Mouse (Mus musculus) intestine, postnatal 0 days (tissue): Measurements from ENCODE around the gene Tasp1. TPM values are rescaled to one million over a fixed set of nuclear protein-coding genes. Genes with fewer than 3 reads are reported as not detected.
A peak's percentile ranks its signal among the peaks of the same experiment; 100 is the strongest.
"Not testable (repeated sequence)": the region's sequence is repeated elsewhere in the genome, so short reads cannot be mapped to it uniquely, and the experiment has no call there.

Experiments used
- ATAC-seq: fragments of 200-750 bp; cut with Nextera tagmentation; 2 replicates; pipeline ENCODE4 v1.8.0; 2017; ENCODE audit warnings: mild to moderate bottlenecking, moderate TSS enrichment, moderate library complexity
- H3K27ac ChIP-seq: fragments of 300-500 bp; sonication (generic); 2 replicates; pipeline ENCODE4 v1.5.1; 2014; ENCODE audit warnings: mild to moderate bottlenecking, low read depth, low read length, moderate library complexity
- H3K27me3 ChIP-seq: fragments of 300-500 bp; sonication (generic); replicated peaks from 2 replicates; pipeline ENCODE4 v1.6.1; 2014; ENCODE audit warnings: low read length, mixed read lengths; ENCODE audit not compliant: control insufficient read depth, insufficient read depth
- H3K36me3 ChIP-seq: fragments of 300-500 bp; sonication (generic); 2 replicates; pipeline ENCODE4 v1.6.1; 2014; ENCODE audit warnings: mild to moderate bottlenecking, moderate library complexity; ENCODE audit not compliant: control insufficient read depth, insufficient read depth
- H3K4me1 ChIP-seq: fragments of 300-500 bp; sonication (generic); replicated peaks from 2 replicates; pipeline ENCODE4 v1.6.1; 2014; ENCODE audit warnings: antibody characterized with exemption, low read length, mixed read lengths; ENCODE audit not compliant: control insufficient read depth, insufficient read depth
- H3K4me2 ChIP-seq: fragments of 300-500 bp; sonication (generic); replicated peaks from 2 replicates; pipeline ENCODE4 v1.6.1; 2014; ENCODE audit warnings: low read depth, mild to moderate bottlenecking, moderate library complexity
- H3K4me3 ChIP-seq: fragments of 300-500 bp; sonication (generic); 2 replicates; pipeline ENCODE4 v1.5.1; 2014; ENCODE audit warnings: low read depth, low read length
- H3K9ac ChIP-seq: fragments of 300-500 bp; sonication (generic); 2 replicates; pipeline ENCODE4 v1.6.1; 2014; ENCODE audit warnings: mild to moderate bottlenecking, low read depth, low read length
- H3K9me3 ChIP-seq: fragments of 300-500 bp; sonication (generic); 2 replicates; pipeline ENCODE4 v1.6.1; 2016; ENCODE audit warnings: mixed run types; ENCODE audit not compliant: control insufficient read depth
- CTCF ChIP-seq: sonication (generic); IDR thresholded peaks from 2 replicates; pipeline ENCODE4 v1.5.1; 2016; ENCODE audit warnings: low read depth, mild to moderate bottlenecking, control low read depth, antibody characterized with exemption, moderate library complexity
- WGBS: fragments of 180-500 bp; shearing (Covaris S2); extraction: QIAGEN DNeasy Blood & Tissue Kit; methylation state at CpG from one replicate; pipeline ENCODE4 v1.1.7; 2014; 5-methylcytosine and 5-hydroxymethylcytosine counted together
- polyA plus RNA-seq: library from polyadenylated mRNA; unstranded; fragments of >200 nt; fragmentation: Nextera tagmentation; extraction: Ambion mirVana; gene quantifications from 2 replicates; pipeline ENCODE4 v1.2.1, GENCODE M21; 2015

Gene Tasp1
- polyA plus RNA-seq, 1 experiment from 2014 or later = 9.4 TPM

DNA sequence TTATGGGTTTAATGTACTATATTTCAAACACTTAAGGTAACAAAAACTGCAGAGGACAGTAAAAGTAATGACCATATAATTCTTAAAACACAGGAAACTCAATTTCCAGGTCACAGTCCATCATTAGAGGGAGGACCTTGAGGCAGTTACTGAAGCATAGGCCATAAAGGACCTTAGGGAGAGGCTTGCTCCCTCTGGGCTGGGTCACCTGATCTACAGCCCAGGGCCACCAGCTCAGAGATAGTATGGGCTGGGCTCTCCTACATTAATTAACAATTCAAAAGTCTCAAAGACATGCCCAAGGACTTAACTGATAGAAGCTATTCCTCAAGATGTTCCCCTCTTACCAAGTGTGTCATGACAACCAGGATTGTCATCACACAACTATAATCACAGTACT lies 29.8 kb downstream of the Tasp1 start:
- no peaks in the 10 kb centered on the region for H3K9me3 ChIP-seq
- H3K4me3 ChIP-seq = no peak overlapping the region
- peaks cover 5% of the 10 kb centered on the region; the same call in 1 of the 2 replicates for H3K36me3 ChIP-seq
- H3K27me3 ChIP-seq = no peaks in the 10 kb centered on the region
- H3K4me1 ChIP-seq = no peaks in the 10 kb centered on the region
- H3K27ac ChIP-seq = no peak overlapping the region
- ATAC-seq = peak; percentile 94
- H3K4me2 ChIP-seq = no peak overlapping the region
- no peak overlapping the region for H3K9ac ChIP-seq
- TF ChIP-seq CTCF = no peak

DNA sequence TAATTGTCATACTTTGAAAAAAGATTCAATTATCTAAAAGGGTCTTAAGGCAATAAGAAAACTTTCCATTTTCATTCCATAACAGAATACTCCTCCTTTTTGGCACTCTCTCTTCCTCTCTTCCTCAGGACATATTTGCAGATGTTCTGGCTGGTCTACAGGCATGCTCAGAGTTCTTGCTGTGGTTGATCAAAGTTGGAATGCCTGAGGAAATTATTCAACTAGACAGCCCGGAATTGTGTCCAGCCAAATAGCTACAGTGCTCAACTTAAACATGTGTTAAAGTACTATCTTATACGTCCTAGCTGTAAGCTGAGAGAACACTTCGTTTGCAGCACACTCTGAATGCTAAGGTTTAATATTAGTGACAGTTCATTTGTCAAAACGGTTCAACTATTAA lies 41.7 kb downstream of the Tasp1 start:
- no peak for ATAC-seq
- 52% methylated on average over 4 of the region's 4 CpGs for WGBS
- peaks cover 4% of the 10 kb centered on the region; the same call in 1 of the 2 replicates for H3K36me3 ChIP-seq

DNA sequence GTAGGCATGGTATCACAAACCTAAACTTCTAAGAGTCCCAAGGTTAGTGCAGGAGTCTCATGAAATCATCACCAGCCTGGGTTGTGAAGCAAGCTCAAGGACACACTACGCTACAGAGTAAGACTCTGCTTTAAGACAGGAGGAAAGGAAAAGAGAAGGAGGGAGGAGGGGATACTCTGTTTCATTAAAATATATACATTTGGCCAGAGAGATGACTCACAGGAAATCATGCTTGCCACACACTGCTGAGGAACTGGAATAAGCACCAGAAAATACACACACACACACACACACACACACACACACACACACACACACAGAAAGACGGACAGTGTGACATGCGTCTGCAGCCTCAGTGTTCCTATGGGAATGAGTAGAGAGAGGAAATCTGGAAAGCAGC lies 59.2 kb downstream of the Tasp1 start:
- no peak for ATAC-seq
- no peak overlapping the region for H3K4me2 ChIP-seq
- no peak overlapping the region for H3K4me3 ChIP-seq
- H3K9me3 ChIP-seq = no peaks in the 10 kb centered on the region
- H3K36me3 ChIP-seq = 0 out of 2 replicates have a peak, but pooled peaks cover 3% of the 10 kb centered on the region
- no peaks in the 10 kb centered on the region for H3K27me3 ChIP-seq
- no peak for TF ChIP-seq CTCF
- H3K9ac ChIP-seq = no peak overlapping the region
- H3K27ac ChIP-seq = no peak overlapping the region
- no peaks in the 10 kb centered on the region for H3K4me1 ChIP-seq
- 82% methylated on average over 3 of the region's 3 CpGs for WGBS

More for the DNA sequence above, 41.7 kb downstream of the Tasp1 start:
- H3K9ac ChIP-seq = no peak overlapping the region
- H3K4me2 ChIP-seq = no peak overlapping the region
- no peak overlapping the region for H3K27ac ChIP-seq
- no peak for TF ChIP-seq CTCF
- H3K4me1 ChIP-seq = no peaks in the 10 kb centered on the region
- no peaks in the 10 kb centered on the region for H3K9me3 ChIP-seq
- no peaks in the 10 kb centered on the region for H3K27me3 ChIP-seq
- no peak overlapping the region for H3K4me3 ChIP-seq

DNA sequence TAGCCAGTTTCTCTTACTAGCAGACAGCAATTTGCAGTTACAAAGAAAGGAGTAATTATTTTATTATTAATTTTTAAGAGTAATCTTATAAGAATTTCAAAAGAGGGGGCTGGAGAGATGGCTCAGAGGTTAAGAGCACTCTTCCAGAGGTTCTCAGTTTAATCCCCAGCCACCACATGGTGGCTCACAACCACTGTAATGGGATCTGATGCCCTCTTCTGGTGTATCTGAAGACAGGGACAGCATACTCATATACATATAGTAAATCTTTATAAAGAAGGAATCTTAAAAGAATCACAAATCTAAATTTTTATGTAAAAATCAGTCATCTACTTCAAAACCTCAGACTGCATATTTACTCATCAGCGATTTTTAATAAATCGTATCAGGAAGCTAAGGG lies 68.4 kb downstream of the Tasp1 start:
- peak; percentile 41 for TF ChIP-seq CTCF
- Histone ChIP-seq H3K4me2 (no peak overlapping the region), H3K36me3 (no peaks in the 10 kb centered on the region), H3K9me3 (no peaks in the 10 kb centered on the region), H3K27ac (no peak overlapping the region), H3K27me3 (no peaks in the 10 kb centered on the region), H3K4me3 (no peak overlapping the region), H3K4me1 (no peaks in the 10 kb centered on the region), H3K9ac (no peak overlapping the region)
- 98% methylated on average over 2 of the region's 2 CpGs for WGBS
- no peak for ATAC-seq

DNA sequence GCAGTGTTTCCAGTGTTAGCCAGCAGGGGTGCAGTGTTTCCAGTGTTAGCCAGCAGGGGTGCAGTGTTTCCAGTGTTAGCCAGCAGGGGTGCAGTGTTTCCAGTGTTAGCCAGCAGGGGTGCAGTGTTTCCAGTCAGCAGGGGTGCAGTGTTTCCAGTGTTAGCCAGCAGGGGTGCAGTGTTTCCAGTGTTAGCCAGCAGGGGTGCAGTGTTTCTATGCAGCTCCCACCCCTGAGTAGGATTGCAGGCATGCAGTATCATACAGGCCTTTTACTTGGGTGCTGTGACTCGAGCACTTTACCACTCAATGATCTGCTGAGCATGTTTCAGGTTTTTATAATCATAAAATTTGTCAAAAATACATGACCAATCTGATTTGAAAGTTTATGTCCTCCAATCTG lies 76.7 kb downstream of the Tasp1 start:
- not testable (repeated sequence) for H3K4me2 ChIP-seq, H3K27me3 ChIP-seq, H3K36me3 ChIP-seq, H3K27ac ChIP-seq, H3K9me3 ChIP-seq, ATAC-seq, H3K4me3 ChIP-seq, H3K9ac ChIP-seq, H3K4me1 ChIP-seq
- 89% methylated on average over 1 of the region's 1 CpGs for WGBS
- TF ChIP-seq CTCF = peak; percentile 51

DNA sequence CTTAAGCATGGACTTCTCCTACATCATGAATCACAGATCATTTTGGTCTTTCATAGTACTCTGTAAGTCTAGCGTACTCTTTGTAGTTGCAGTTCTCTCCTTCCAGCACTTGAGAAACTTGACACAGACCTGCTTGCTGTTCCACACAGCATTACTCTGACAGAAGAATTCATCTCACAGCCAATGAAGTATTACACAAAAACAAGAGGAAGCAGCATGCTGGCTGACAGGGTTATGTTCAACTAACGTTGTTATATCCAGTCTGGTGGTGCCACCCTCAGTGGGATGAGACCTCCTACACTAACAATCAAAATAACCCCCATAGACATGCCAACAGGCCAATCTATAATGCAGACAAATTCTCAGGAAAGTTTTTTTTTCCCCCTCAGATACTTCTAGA lies 99.2 kb downstream of the Tasp1 start:
- TF ChIP-seq CTCF = no peak
- H3K36me3 ChIP-seq = no peaks in the 10 kb centered on the region
- no peaks in the 10 kb centered on the region for H3K9me3 ChIP-seq
- H3K9ac ChIP-seq = no peak overlapping the region
- ATAC-seq = no peak
- 78% methylated on average over 2 of the region's 2 CpGs for WGBS
- no peak overlapping the region for H3K4me3 ChIP-seq
- no peaks in the 10 kb centered on the region for H3K4me1 ChIP-seq
- no peaks in the 10 kb centered on the region for H3K27me3 ChIP-seq
- H3K27ac ChIP-seq = no peak overlapping the region
- H3K4me2 ChIP-seq = no peak overlapping the region

DNA sequence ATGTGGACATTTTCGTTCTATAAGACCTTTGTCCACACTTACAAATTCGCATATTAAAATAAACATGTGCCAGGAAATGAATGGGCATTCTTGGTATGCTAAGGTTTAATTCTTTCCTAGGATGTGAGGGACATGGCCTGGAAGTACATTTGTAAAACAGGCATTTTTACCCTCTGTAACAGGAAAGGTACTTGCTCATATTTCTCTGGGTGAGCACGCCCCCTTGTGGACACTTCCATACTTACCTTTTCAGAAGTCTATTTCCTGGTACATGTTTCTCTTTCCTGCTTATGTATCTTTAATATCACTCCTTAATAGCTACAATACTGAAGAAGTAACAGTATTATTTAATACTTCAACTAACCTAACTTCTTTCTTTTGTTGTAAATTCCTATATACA lies 100.3 kb downstream of the Tasp1 start:
- Histone ChIP-seq H3K4me2 (no peak overlapping the region), H3K9me3 (no peaks in the 10 kb centered on the region), H3K36me3 (no peaks in the 10 kb centered on the region), H3K9ac (no peak overlapping the region), H3K27me3 (no peaks in the 10 kb centered on the region), H3K4me3 (no peak overlapping the region), H3K27ac (no peak overlapping the region), H3K4me1 (no peaks in the 10 kb centered on the region)
- peak; percentile 83 for TF ChIP-seq CTCF
- ATAC-seq = no peak
- WGBS = 64% methylated on average over 3 of the region's 3 CpGs
